8 mouse cellular contexts compared by ENCODE assay signal in genomic region chr6:84589742-84590686, GRCm38 (mm10). TPM values are rescaled to one million over a fixed set of nuclear protein-coding genes. Genes with fewer than 3 reads are reported as not detected.
DNase-seq lines count a peak whose midpoint lies in the region; ATAC-seq lines count a peak whose summit lies in the region.

No protein-coding gene starts in this region.

- ATAC-seq in hindbrain, embryonic 14.5 days (ENCODE audit: low FRiP score): peak; percentile 58

- H3K4me1 ChIP-seq in hindbrain, embryonic 14.5 days (replicated peaks; ENCODE audit: control insufficient read depth, insufficient read depth, low read length): peaks cover 41% of the 10 kb centered on the region; the same call in 1 of the 2 replicates

- WGBS in hindbrain, embryonic 14.5 days: 4% methylated on average over 39 of the region's 39 CpGs

- H3K4me3 ChIP-seq in hindbrain, embryonic 14.5 days (replicated peaks; ENCODE audit: low read length): peak overlapping the region; percentile 45

- H3K27ac ChIP-seq in hindbrain, embryonic 14.5 days: peak overlapping the region; percentile 3; the same call in 1 of the 2 replicates

- H3K9ac ChIP-seq in hindbrain, embryonic 14.5 days: peak overlapping the region; percentile 63

- peaks cover 51% of the 10 kb centered on the region for H3K27me3 ChIP-seq in hindbrain, embryonic 14.5 days (ENCODE audit: control insufficient read depth, insufficient read depth, low read length)

- DNase-seq in ZHBTc4 (ENCODE audit: low read depth, low spot score): peak; percentile 90
- peak; percentile 89 to 93 for DNase-seq in cerebellum, postnatal 25 days
- DNase-seq in frontal cortex, postnatal 25 days (ENCODE audit: low spot score in 2 of 2): peak; percentile 75 to 87
- peak; percentile 89 for DNase-seq in hindbrain, embryonic 14.5 days (ENCODE audit: low spot score)
- peak; percentile 87 to 98 for DNase-seq in layer of hippocampus, postnatal 25 days (ENCODE audit: extremely low spot score in 1 of 2, low spot score in 1 of 2)
- peak; percentile 86 for DNase-seq in lung, postnatal 25 days (ENCODE audit: low spot score)
- DNase-seq in right cerebral cortex, adult 18-20 months: peak; percentile 82
- DNase-seq in urinary bladder, postnatal 25 days (ENCODE audit: low spot score): peak; percentile 90

- no peaks in the 10 kb centered on the region for H3K36me3 ChIP-seq in hindbrain, embryonic 14.5 days (replicated peaks; ENCODE audit: control insufficient read depth, insufficient read depth)

- H3K4me2 ChIP-seq in hindbrain, embryonic 14.5 days (replicated peaks): peak overlapping the region; percentile 85

- no peaks in the 10 kb centered on the region for H3K9me3 ChIP-seq in hindbrain, embryonic 14.5 days (ENCODE audit: control insufficient read depth, low read length)

RNA-seq across cellular contexts. Expression of gene Cyp26b1, which starts 3.7 kb away (rescaled TPM):
- polyA plus RNA-seq in hindbrain, embryonic 14.5 days (2014; fragmentation: Nextera tagmentation; extraction: Ambion mirVana): 22.5 and 26.6 TPM in 2 replicates
- total RNA-seq in layer of hippocampus, postnatal 25 days (2021): 10 to 100 TPM; 11.1 to 11.5 TPM

Comparison
In these comparisons a context has a peak if more than half of its experiments do, and no peak if none do; other contexts are left out.
1. Peak in every context shown above with its lines: DNase-seq, ATAC-seq, H3K4me3 ChIP-seq and H3K27ac ChIP-seq.